Mouse (Mus musculus) embryonic facial prominence, embryonic 15.5 days (tissue): Measurements from ENCODE around the gene Smarcb1. TPM values are rescaled to one million over a fixed set of nuclear protein-coding genes. Genes with fewer than 3 reads are reported as not detected.
"Not testable (repeated sequence)": the region's sequence is repeated elsewhere in the genome, so short reads cannot be mapped to it uniquely, and the experiment has no call there.

ENCODE experiments used
- ATAC-seq: fragments of 200-750 bp; cut with Nextera tagmentation; 2 replicates; pipeline ENCODE4 v1.8.0; 2017; ENCODE audit warnings: low read depth, moderate TSS enrichment; ENCODE audit not compliant: insufficient number of reproducible peaks, low FRiP score, low TSS enrichment
- H3K27ac ChIP-seq: fragments of 300-500 bp; sonication (generic); replicated peaks from 2 replicates; pipeline ENCODE4 v1.5.1; 2015; ENCODE audit warnings: mild to moderate bottlenecking, inconsistent platforms
- H3K27me3 ChIP-seq: fragments of 300-500 bp; sonication (generic); 2 replicates; pipeline ENCODE4 v1.6.1; 2015; ENCODE audit warnings: inconsistent platforms
- H3K36me3 ChIP-seq: fragments of 300-500 bp; sonication (generic); 2 replicates; pipeline ENCODE4 v1.6.1; 2015; ENCODE audit warnings: mild to moderate bottlenecking, inconsistent platforms
- H3K4me1 ChIP-seq: fragments of 300-500 bp; sonication (generic); 2 replicates; pipeline ENCODE4 v1.6.1; 2015; ENCODE audit warnings: inconsistent platforms
- H3K4me2 ChIP-seq: fragments of 300-500 bp; sonication (generic); replicated peaks from 2 replicates; pipeline ENCODE4 v1.6.1; 2015; ENCODE audit warnings: mild to moderate bottlenecking, inconsistent platforms
- H3K4me3 ChIP-seq: fragments of 300-500 bp; sonication (generic); replicated peaks from 2 replicates; pipeline ENCODE4 v1.5.1; 2015; ENCODE audit warnings: mild to moderate bottlenecking, inconsistent platforms
- H3K9ac ChIP-seq: fragments of 300-500 bp; sonication (generic); 2 replicates; pipeline ENCODE4 v1.6.1; 2015; ENCODE audit warnings: inconsistent platforms
- H3K9me3 ChIP-seq: fragments of 300-500 bp; sonication (generic); replicated peaks from 2 replicates; pipeline ENCODE4 v1.6.1; 2016; ENCODE audit warnings: inconsistent platforms
- WGBS: fragments of 180-500 bp; shearing (Covaris S2); methylation state at CpG from one replicate; pipeline ENCODE4 v1.1.7; 2015; 5-methylcytosine and 5-hydroxymethylcytosine counted together
- polyA plus RNA-seq: library from polyadenylated mRNA; unstranded; fragments of >200 nt; fragmentation: Nextera tagmentation; extraction: Ambion mirVana; gene quantifications from 2 replicates; pipeline ENCODE4 v1.2.1, GENCODE M21; 2015

Gene Smarcb1
- polyA plus RNA-seq, 1 experiment from 2014 or later: 192 TPM

GRCm38 (mm10) chr10:75904391-75904790, 17.0 kb downstream of the Smarcb1 start:
- 87% methylated on average over 5 of the region's 5 CpGs for WGBS

DNA sequence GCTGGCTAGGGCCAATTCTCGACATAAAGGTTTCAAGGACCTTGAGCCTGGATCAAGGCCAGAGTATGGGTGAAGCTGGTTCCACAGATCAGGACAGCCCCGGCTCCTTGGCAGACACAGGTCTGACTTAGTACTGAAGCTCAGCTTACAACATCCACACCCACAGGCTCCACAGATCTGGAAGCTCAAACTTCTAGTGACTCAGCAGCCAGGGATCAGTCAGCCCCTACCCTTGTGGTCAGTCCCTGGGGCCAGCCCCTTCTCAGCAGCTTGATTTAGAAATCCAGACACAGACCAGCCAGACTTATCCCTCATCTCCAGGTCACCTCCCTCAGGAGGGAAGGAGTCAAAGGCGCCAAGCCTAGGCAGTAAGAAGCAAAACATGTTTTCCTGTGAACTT, 22.6 kb downstream of the Smarcb1 start:
- H3K4me2 ChIP-seq: no peak overlapping the region
- no peak overlapping the region for H3K4me3 ChIP-seq
- no peaks in the 10 kb centered on the region for H3K27me3 ChIP-seq
- H3K27ac ChIP-seq: peak overlapping the region; percentile 60; the same call in 1 of the 2 replicates
- H3K9me3 ChIP-seq: no peaks in the 10 kb centered on the region
- H3K36me3 ChIP-seq: peaks cover 76% of the 10 kb centered on the region
- peak; percentile 58 for ATAC-seq
- no peak overlapping the region for H3K9ac ChIP-seq
- WGBS: 65% methylated on average over 3 of the region's 3 CpGs
- H3K4me1 ChIP-seq: peaks cover 6% of the 10 kb centered on the region; the same call in 1 of the 2 replicates

More at GRCm38 (mm10) chr10:75904391-75904790, 17.0 kb downstream of the Smarcb1 start:
- no peaks in the 10 kb centered on the region for H3K4me1 ChIP-seq
- H3K9me3 ChIP-seq: no peaks in the 10 kb centered on the region
- ATAC-seq: no peak
- no peak overlapping the region for H3K4me3 ChIP-seq
- H3K36me3 ChIP-seq: peaks cover 82% of the 10 kb centered on the region
- no peak overlapping the region for H3K9ac ChIP-seq
- no peak overlapping the region for H3K27ac ChIP-seq
- no peaks in the 10 kb centered on the region for H3K27me3 ChIP-seq
- no peak overlapping the region for H3K4me2 ChIP-seq

DNA sequence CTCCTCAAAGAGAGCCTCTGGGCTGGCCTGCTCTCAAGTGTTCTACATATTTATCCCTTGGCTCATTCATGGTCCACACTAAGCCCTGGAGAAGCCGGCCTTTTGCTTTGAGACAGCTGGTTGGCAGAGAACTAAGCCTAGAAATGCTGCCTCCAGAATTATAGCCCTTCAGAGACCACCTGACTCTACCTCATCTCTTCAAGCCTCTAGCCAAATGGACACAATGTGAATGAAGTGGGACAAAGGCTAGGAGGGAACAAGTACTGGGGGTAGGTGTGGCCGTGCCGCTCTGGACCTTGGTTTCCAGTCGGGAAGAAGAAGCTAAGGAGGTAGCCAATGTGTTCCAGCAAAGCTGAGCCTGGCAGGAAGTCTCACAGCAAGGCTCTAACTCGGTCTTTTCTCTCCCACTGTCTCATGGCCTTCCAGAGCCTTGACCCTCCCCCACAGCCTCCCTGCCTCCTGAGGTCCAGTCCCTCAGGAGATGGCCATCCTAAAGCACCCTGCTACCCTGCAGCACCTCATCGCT, 23.3 kb downstream of the Smarcb1 start:
- peaks cover 13% of the 10 kb centered on the region for H3K4me1 ChIP-seq
- ATAC-seq: no peak
- 74% methylated on average over 6 of the region's 6 CpGs for WGBS
- no peaks in the 10 kb centered on the region for H3K27me3 ChIP-seq
- no peak overlapping the region for H3K9ac ChIP-seq
- H3K36me3 ChIP-seq: peaks cover 68% of the 10 kb centered on the region
- no peak overlapping the region for H3K4me2 ChIP-seq
- H3K9me3 ChIP-seq: no peaks in the 10 kb centered on the region
- H3K4me3 ChIP-seq: no peak overlapping the region
- H3K27ac ChIP-seq: peak overlapping the region; percentile 60; the same call in 1 of the 2 replicates

- no peak overlapping the region for H3K4me2 ChIP-seq
- H3K9me3 ChIP-seq: no peaks in the 10 kb centered on the region
- peaks cover 61% of the 10 kb centered on the region for H3K36me3 ChIP-seq
- no peak overlapping the region for H3K9ac ChIP-seq
- no peak for ATAC-seq
- H3K4me1 ChIP-seq: peaks cover 18% of the 10 kb centered on the region
- 36% methylated on average over 6 of the region's 6 CpGs for WGBS
- no peaks in the 10 kb centered on the region for H3K27me3 ChIP-seq
- H3K27ac ChIP-seq: no peak overlapping the region
- H3K4me3 ChIP-seq: no peak overlapping the region
Observed at GRCm38 (mm10) chr10:75897373-75897772, 24.0 kb downstream of the Smarcb1 start.

DNA sequence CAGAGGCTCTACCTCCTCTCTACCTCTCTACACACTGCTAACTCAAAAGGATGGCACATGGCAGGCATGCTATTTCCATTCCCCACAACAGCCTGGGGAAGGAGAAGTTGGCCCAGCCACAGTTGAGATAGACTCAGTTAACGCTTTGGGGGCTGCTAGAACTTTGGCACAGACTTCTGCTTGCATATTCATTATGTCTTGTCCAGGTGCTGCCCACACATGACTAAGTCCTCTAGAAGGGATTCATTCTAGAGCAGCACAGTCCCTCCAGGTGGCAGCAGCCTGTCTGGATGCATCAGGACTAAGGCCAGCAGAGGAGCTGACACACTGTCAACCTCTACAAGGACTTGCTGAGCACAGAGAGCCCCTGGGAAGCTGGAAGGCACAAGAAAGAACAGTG, 25.2 kb downstream of the Smarcb1 start:
- no peak overlapping the region for H3K4me3 ChIP-seq
- no peaks in the 10 kb centered on the region for H3K9me3 ChIP-seq
- 88% methylated on average over 1 of the region's 1 CpGs for WGBS
- peaks cover 18% of the 10 kb centered on the region for H3K4me1 ChIP-seq
- ATAC-seq: no peak
- H3K27me3 ChIP-seq: no peaks in the 10 kb centered on the region
- H3K36me3 ChIP-seq: peaks cover 49% of the 10 kb centered on the region
- H3K4me2 ChIP-seq: no peak overlapping the region
- H3K9ac ChIP-seq: no peak overlapping the region
- H3K27ac ChIP-seq: no peak overlapping the region

DNA sequence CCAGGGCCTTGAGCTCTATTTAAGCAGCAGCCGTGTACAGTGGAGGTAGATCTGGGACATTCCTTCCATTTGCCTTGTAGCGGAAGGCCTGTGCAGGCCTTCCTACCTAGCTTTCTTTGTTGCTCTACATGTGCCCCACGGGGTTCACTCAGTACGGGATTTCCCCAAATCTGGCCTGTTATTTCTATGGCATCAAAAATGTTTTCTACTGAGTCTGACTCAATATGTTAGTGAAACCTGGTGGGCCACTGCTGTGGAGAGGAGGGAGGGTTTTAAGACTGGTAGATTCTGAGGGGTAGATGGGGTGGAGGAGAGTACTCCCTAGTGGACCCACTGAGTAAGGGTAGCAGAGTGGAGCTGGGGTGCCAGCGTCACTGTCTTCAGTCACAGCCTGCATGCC, 25.7 kb downstream of the Smarcb1 start:
- Histone ChIP-seq H3K27ac (no peak overlapping the region), H3K36me3 (peaks cover 45% of the 10 kb centered on the region)
- 92% methylated on average over 5 of the region's 5 CpGs for WGBS

GRCm38 (mm10) chr10:75894601-75895000, 26.8 kb downstream of the Smarcb1 start:
- no peaks in the 10 kb centered on the region for H3K27me3 ChIP-seq
- H3K9ac ChIP-seq: no peak overlapping the region
- WGBS: 54% methylated on average over 6 of the region's 6 CpGs
- H3K27ac ChIP-seq: no peak overlapping the region
- no peak for ATAC-seq
- H3K4me3 ChIP-seq: no peak overlapping the region
- peaks cover 39% of the 10 kb centered on the region for H3K36me3 ChIP-seq
- H3K4me2 ChIP-seq: no peak overlapping the region
- H3K4me1 ChIP-seq: peaks cover 18% of the 10 kb centered on the region
- H3K9me3 ChIP-seq: no peaks in the 10 kb centered on the region

More for the DNA sequence above, 25.7 kb downstream of the Smarcb1 start:
- ATAC-seq: no peak
- Histone ChIP-seq H3K4me3 (no peak overlapping the region), H3K9me3 (no peaks in the 10 kb centered on the region), H3K4me2 (no peak overlapping the region), H3K9ac (no peak overlapping the region), H3K4me1 (peaks cover 18% of the 10 kb centered on the region), H3K27me3 (no peaks in the 10 kb centered on the region)

DNA sequence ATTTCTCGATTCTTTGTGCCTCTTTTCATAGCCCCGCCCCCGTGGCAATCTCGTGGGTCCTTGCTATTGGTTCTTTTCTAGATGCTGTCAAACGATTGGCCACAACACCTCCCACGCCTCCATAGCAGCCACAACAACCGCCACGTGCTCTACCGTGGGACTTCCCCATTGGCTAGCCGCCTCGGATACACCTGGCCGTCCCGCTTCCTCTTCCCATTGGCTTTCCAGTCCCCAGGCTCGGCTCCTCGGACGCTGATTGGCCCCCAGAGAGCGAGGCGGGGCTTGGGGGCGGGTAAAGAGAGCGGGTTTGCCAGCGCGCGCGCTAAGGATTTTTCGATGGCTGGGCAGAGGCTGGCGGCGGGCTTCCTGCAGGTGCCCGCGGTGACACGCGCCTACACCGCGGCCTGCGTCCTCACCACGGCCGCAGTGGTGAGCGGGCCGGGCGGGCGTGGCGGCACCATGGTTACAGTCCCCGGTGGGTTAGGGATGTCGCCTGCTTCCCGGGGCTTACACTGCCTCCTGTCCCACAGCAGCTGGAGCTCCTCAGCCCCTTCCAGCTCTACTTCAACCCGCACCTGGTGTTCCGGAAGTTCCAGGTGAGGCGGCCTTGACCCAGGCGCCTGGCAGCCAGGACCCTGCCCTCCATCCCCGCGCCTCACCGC, 28.2 kb downstream of the Smarcb1 start, which contains the start of gene Derl3:
Gene Derl3 (plus strand): TSS at position 325 of the 662 bp plus-strand sequence.
- H3K4me1 ChIP-seq: peaks cover 18% of the 10 kb centered on the region
- no peaks in the 10 kb centered on the region for H3K27me3 ChIP-seq
- H3K9ac ChIP-seq: 0 out of 2 replicates have a peak within 1 kb of the TSS, but pooled peaks have one; percentile 26
- 5% methylated on average over 51 of the region's 51 CpGs for WGBS
- peak; percentile 97 for ATAC-seq
- H3K27ac ChIP-seq: no peak within 1 kb of the TSS
- peak within 1 kb of the TSS; percentile 48 for H3K4me3 ChIP-seq
- H3K9me3 ChIP-seq: no peaks in the 10 kb centered on the region
- peaks cover 36% of the 10 kb centered on the region for H3K36me3 ChIP-seq
- H3K4me2 ChIP-seq: peak within 1 kb of the TSS; percentile 93

GRCm38 (mm10) chr10:75889406-75890153, 31.8 kb downstream of the Smarcb1 start:
- 49% methylated on average over 8 of the region's 8 CpGs for WGBS
- Histone ChIP-seq H3K4me1 (peaks cover 18% of the 10 kb centered on the region), H3K27me3 (no peaks in the 10 kb centered on the region), H3K27ac (no peak overlapping the region), H3K4me2 (no peak overlapping the region), H3K4me3 (no peak overlapping the region), H3K36me3 (peaks cover 4% of the 10 kb centered on the region; the same call in 1 of the 2 replicates), H3K9ac (no peak overlapping the region), H3K9me3 (no peaks in the 10 kb centered on the region)
- ATAC-seq: no peak

GRCm38 (mm10) chr10:75887504-75887903, 33.9 kb downstream of the Smarcb1 start:
- not testable (repeated sequence) for H3K27me3 ChIP-seq, H3K4me3 ChIP-seq, H3K4me2 ChIP-seq, H3K4me1 ChIP-seq, ATAC-seq, H3K9ac ChIP-seq, H3K27ac ChIP-seq, H3K9me3 ChIP-seq, H3K36me3 ChIP-seq
- 69% methylated on average over 5 of the region's 5 CpGs for WGBS

GRCm38 (mm10) chr10:75884742-75885141, 36.7 kb downstream of the Smarcb1 start:
- ATAC-seq: no peak
- Histone ChIP-seq H3K4me2 (no peak overlapping the region), H3K36me3 (no peaks in the 10 kb centered on the region), H3K27ac (no peak overlapping the region), H3K9me3 (no peaks in the 10 kb centered on the region), H3K4me3 (no peak overlapping the region), H3K9ac (no peak overlapping the region), H3K4me1 (peaks cover 17% of the 10 kb centered on the region), H3K27me3 (no peaks in the 10 kb centered on the region)
- 94% methylated on average over 8 of the region's 8 CpGs for WGBS
